Mouse (Mus musculus) MEL (cell line): ENCODE data around the gene Ntan1. TPM values are rescaled to one million over a fixed set of nuclear protein-coding genes. Genes with fewer than 3 reads are reported as not detected.
"Not testable (repeated sequence)": the region's sequence is repeated elsewhere in the genome, so short reads cannot be mapped to it uniquely, and the experiment has no call there.

Experiments used
- DNase-seq: peaks from one replicate; pipeline ENCODE4 v3.0.0; 2011; ENCODE audit warnings: low read depth, low spot score
- H3K27ac ChIP-seq: 2 replicates; pipeline ENCODE4 v1.5.1; 2012; ENCODE audit warnings: low read depth, mild to moderate bottlenecking, control low read depth, low read length, moderate library complexity; ENCODE audit not compliant: control insufficient read depth
- H3K27me3 ChIP-seq, 2 experiments: fragments of 150-350 bp in 1 of 2; sonication (generic) in 1 of 2; 2 replicates each; pipeline ENCODE4 v1.6.1; 2012; ENCODE audit warnings: low read length in 2 of 2, mild to moderate bottlenecking in 2 of 2, improper control_type of control experiment in 1 of 2, moderate library complexity in 1 of 2; ENCODE audit not compliant: insufficient read depth in 2 of 2, control insufficient read depth in 1 of 2
- H3K36me3 ChIP-seq, 2 experiments: 2 replicates each; pipeline ENCODE4 v1.6.1; 2012 to 2014; ENCODE audit warnings: low read length in 2 of 2, improper control_type of control experiment in 1 of 2, inconsistent platforms in 1 of 2, mild to moderate bottlenecking in 1 of 2; ENCODE audit not compliant: insufficient read depth in 2 of 2, control insufficient read depth in 1 of 2
- H3K4me1 ChIP-seq, 2 experiments: fragments of 150-350 bp in 1 of 2; sonication (generic) in 1 of 2; 2 replicates each; pipeline ENCODE4 v1.6.1; 2012; ENCODE audit warnings: low read length in 2 of 2, improper control_type of control experiment in 1 of 2, mild to moderate bottlenecking in 1 of 2; ENCODE audit not compliant: insufficient read depth in 2 of 2, control insufficient read depth in 1 of 2
- H3K4me3 ChIP-seq, 2 experiments: fragments of 150-350 bp in 1 of 2; sonication (generic) in 1 of 2; 2 replicates each; pipeline ENCODE4 v1.5.1; 2012; ENCODE audit warnings: low read depth in 2 of 2, low read length in 2 of 2, mild to moderate bottlenecking in 2 of 2, moderate library complexity in 2 of 2, control low read depth in 1 of 2, improper control_type of control experiment in 1 of 2; ENCODE audit not compliant: control insufficient read depth in 1 of 2, insufficient read depth in 1 of 2
- H3K79me2 ChIP-seq: 2 replicates; pipeline ENCODE4 v1.6.1; 2012; ENCODE audit warnings: mild to moderate bottlenecking, low read length, moderate library complexity; ENCODE audit not compliant: control insufficient read depth, poor library complexity, insufficient read depth
- H3K9ac ChIP-seq: 2 replicates; pipeline ENCODE4 v1.6.1; 2012; ENCODE audit warnings: low read depth, mild to moderate bottlenecking, control low read depth, low read length, moderate library complexity; ENCODE audit not compliant: control insufficient read depth, poor library complexity, severe bottlenecking
- H3K9me3 ChIP-seq: fragments of 150-350 bp; sonication (generic); replicated peaks from 2 replicates; pipeline ENCODE4 v1.6.1; 2012; ENCODE audit warnings: mild to moderate bottlenecking, low read length, improper control_type of control experiment, moderate library complexity; ENCODE audit not compliant: insufficient read depth
- BHLHE40 ChIP-seq: IDR thresholded peaks from 2 replicates; pipeline ENCODE4 v1.6.1; 2012; ENCODE audit warnings: low read depth, mild to moderate bottlenecking, inconsistent platforms, low read length, improper control_type of control experiment, borderline replicate concordance
- E2F4 ChIP-seq: IDR thresholded peaks from 2 replicates; pipeline ENCODE4 v1.6.1; 2011; ENCODE audit warnings: low read depth, low read length, improper control_type of control experiment, borderline replicate concordance
- ELF1 ChIP-seq: IDR thresholded peaks from 2 replicates; pipeline ENCODE4 v1.6.1; 2014; ENCODE audit warnings: low read depth, mild to moderate bottlenecking, inconsistent platforms, low read length, improper control_type of control experiment, moderate library complexity
- ETS1 ChIP-seq: IDR thresholded peaks from 2 replicates; pipeline ENCODE4 v1.6.1; 2012; ENCODE audit warnings: low read depth, mild to moderate bottlenecking, inconsistent platforms, low read length, improper control_type of control experiment, moderate library complexity
- HCFC1 ChIP-seq: IDR thresholded peaks from 2 replicates; pipeline ENCODE4 v1.6.1; 2012; ENCODE audit warnings: low read depth, mild to moderate bottlenecking, inconsistent platforms, low read length, improper control_type of control experiment, moderate library complexity
- JUND ChIP-seq: IDR thresholded peaks from 2 replicates; pipeline ENCODE4 v1.6.1; 2011; ENCODE audit warnings: low read depth, mild to moderate bottlenecking, improper control_type of control experiment, low read length
- MAFK ChIP-seq: IDR thresholded peaks from 2 replicates; pipeline ENCODE4 v1.6.1; 2011; ENCODE audit warnings: low read depth, mild to moderate bottlenecking, low read length, improper control_type of control experiment, borderline replicate concordance
- MEF2A ChIP-seq: IDR thresholded peaks from 2 replicates; pipeline ENCODE4 v1.6.1; 2014; ENCODE audit warnings: low read depth, mild to moderate bottlenecking, inconsistent platforms, low read length, improper control_type of control experiment; ENCODE audit not compliant: poor library complexity, insufficient replicate concordance, severe bottlenecking; ENCODE audit errors: extremely low read depth
- MXI1 ChIP-seq: IDR thresholded peaks from 2 replicates; pipeline ENCODE4 v1.6.1; 2011; ENCODE audit warnings: mild to moderate bottlenecking, low read depth, low read length, improper control_type of control experiment
- MYC ChIP-seq: IDR thresholded peaks from 2 replicates; pipeline ENCODE4 v1.6.1; 2011; ENCODE audit warnings: low read depth, mild to moderate bottlenecking, low read length, improper control_type of control experiment, moderate library complexity
- NRF1 ChIP-seq: IDR thresholded peaks from 2 replicates; pipeline ENCODE4 v1.6.1; 2014; ENCODE audit warnings: low read depth, mild to moderate bottlenecking, inconsistent platforms, low read length, improper control_type of control experiment, moderate library complexity; ENCODE audit not compliant: poor library complexity, insufficient read depth, severe bottlenecking
- POLR2A ChIP-seq, 2 experiments: IDR thresholded peaks; 2 replicates each; pipeline ENCODE4 v1.6.1; 2011 to 2012; ENCODE audit warnings: low read length in 2 of 2, mild to moderate bottlenecking in 2 of 2, control low read depth in 1 of 2, improper control_type of control experiment in 1 of 2, low read depth in 1 of 2, moderate library complexity in 1 of 2; ENCODE audit not compliant: control insufficient read depth in 1 of 2, insufficient read depth in 1 of 2, poor library complexity in 1 of 2
- RAD21 ChIP-seq: IDR thresholded peaks from 2 replicates; pipeline ENCODE4 v1.6.1; 2011; ENCODE audit warnings: mild to moderate bottlenecking, low read depth, low read length, improper control_type of control experiment
- RCOR1 ChIP-seq: IDR thresholded peaks from 2 replicates; pipeline ENCODE4 v1.6.1; 2012; ENCODE audit warnings: low read depth, mild to moderate bottlenecking, inconsistent platforms, low read length, improper control_type of control experiment
- SIN3A ChIP-seq: IDR thresholded peaks from 2 replicates; pipeline ENCODE4 v1.6.1; 2012; ENCODE audit warnings: low read length, improper control_type of control experiment, inconsistent platforms
- SMC3 ChIP-seq: IDR thresholded peaks from 2 replicates; pipeline ENCODE4 v1.6.1; 2011; ENCODE audit warnings: low read depth, low read length, improper control_type of control experiment
- TAL1 ChIP-seq: IDR thresholded peaks from 2 replicates; pipeline ENCODE4 v1.6.1; 2012; ENCODE audit warnings: mild to moderate bottlenecking, inconsistent platforms, low read length, moderate library complexity, mixed read lengths
- TBP ChIP-seq: IDR thresholded peaks from 2 replicates; pipeline ENCODE4 v1.8.0; 2011; ENCODE audit warnings: low read depth, low read length, improper control_type of control experiment
- TCF12 ChIP-seq: IDR thresholded peaks from 2 replicates; pipeline ENCODE4 v1.6.1; 2014; ENCODE audit warnings: low read depth, mild to moderate bottlenecking, inconsistent platforms, low read length, improper control_type of control experiment, moderate library complexity
- USF2 ChIP-seq, 2 experiments: IDR thresholded peaks; 2 replicates each; pipeline ENCODE4 v1.6.1; 2011 to 2012; ENCODE audit warnings: improper control_type of control experiment in 2 of 2, low read length in 2 of 2, borderline replicate concordance in 1 of 2, inconsistent platforms in 1 of 2, low read depth in 1 of 2, mild to moderate bottlenecking in 1 of 2; ENCODE audit not compliant: insufficient read depth in 1 of 2
- ZC3H11A ChIP-seq: IDR thresholded peaks from 2 replicates; pipeline ENCODE4 v1.6.1; 2012; ENCODE audit warnings: low read depth, mild to moderate bottlenecking, inconsistent platforms, low read length, improper control_type of control experiment
- ZMIZ1 ChIP-seq: IDR thresholded peaks from 2 replicates; pipeline ENCODE4 v1.6.1; 2012; ENCODE audit warnings: low read depth, mild to moderate bottlenecking, inconsistent platforms, low read length, improper control_type of control experiment, moderate library complexity
- ZNF384 ChIP-seq: IDR thresholded peaks from 2 replicates; pipeline ENCODE4 v1.6.1; 2012; ENCODE audit warnings: low read depth, mild to moderate bottlenecking, inconsistent platforms, low read length, improper control_type of control experiment
- polyA plus RNA-seq, 2 experiments: library from polyadenylated mRNA; stranded (reverse) in 1 of 2; unstranded in 1 of 2; fragments of >175 nt in 1 of 2; fragments of >200 nt in 1 of 2; gene quantifications; 2 replicates each; pipeline versions ENCODE4 v1.2.1 to v1.2.4; 2012; ENCODE audit warnings: low replicate concordance in 2 of 2, low read depth in 1 of 2; ENCODE audit not compliant: insufficient read length in 2 of 2, insufficient read depth in 1 of 2, missing spikeins in 1 of 2
- total RNA-seq: library from RNA; depleted of rRNA; stranded (reverse); fragments of 300-350 nt; gene quantifications from 2 replicates; pipeline ENCODE4 v1.2.3, GENCODE M21; 2012

Ntan1 gene
- total and polyA plus RNA-seq, 3 experiments, result 40.4 to 57.4 TPM; not detected in 1

- peaks cover 2 to 3% of the 10 kb centered on the region in 2 experiments; a peak in 1 of 4 replicates for H3K4me1 ChIP-seq
- DNase-seq, result no peak
- no peaks in the 10 kb centered on the region for H3K79me2 ChIP-seq
- TF ChIP-seq MAFK (no peak), RAD21 (no peak), MYC (no peak), POLR2A (IDR thresholded peaks at IDR 0.05; ENCODE audit: control insufficient read depth in 1 of 2, insufficient read depth in 1 of 2, low read depth in 1 of 2, low read length in 2 of 2, poor library complexity in 1 of 2) (no peak), MEF2A (no peak), TCF12 (no peak), ZMIZ1 (no peak), SMC3 (no peak), ETS1 (no peak), USF2 (IDR thresholded peaks at IDR 0.05; ENCODE audit: borderline replicate concordance in 1 of 2, insufficient read depth in 1 of 2, low read depth in 1 of 2, low read length in 2 of 2) (no peak), ELF1 (no peak), TAL1 (no peak), HCFC1 (no peak)
- no peaks in the 10 kb centered on the region for H3K9me3 ChIP-seq
- H3K4me3 ChIP-seq, result no peak overlapping the region
- no peak overlapping the region for H3K27ac ChIP-seq
- H3K27me3 ChIP-seq, result no peaks in the 10 kb centered on the region
- no peak overlapping the region for H3K9ac ChIP-seq
- H3K36me3 ChIP-seq, result peaks cover 6 to 7% of the 10 kb centered on the region in 2 experiments
Observed at GRCm38 (mm10) chr16:13866616-13867015, 48.0 kb downstream of the Ntan1 start.

DNA sequence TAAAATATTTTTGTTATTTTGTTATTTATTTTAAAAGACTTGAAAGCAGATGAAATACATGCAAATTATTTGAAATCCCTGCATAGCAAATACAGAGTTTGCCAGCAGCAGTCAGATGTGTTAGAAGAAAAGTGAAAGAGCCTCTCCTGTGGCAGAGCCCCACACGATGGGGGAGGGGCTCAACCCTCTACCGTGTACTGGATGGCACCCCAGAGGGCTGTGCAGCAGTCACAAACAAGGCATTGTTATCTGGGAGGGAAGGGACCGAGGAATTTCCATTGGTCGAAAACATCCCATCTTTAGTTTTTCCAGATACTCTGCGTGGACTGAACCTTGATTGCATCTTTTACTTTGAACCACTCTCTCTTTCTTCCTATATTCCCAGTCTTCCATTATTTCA is 48.8 kb downstream of the Ntan1 start:
- H3K4me1 ChIP-seq, H3K27me3 ChIP-seq, H3K9me3 ChIP-seq, H3K27ac ChIP-seq, H3K4me3 ChIP-seq, H3K36me3 ChIP-seq, H3K9ac ChIP-seq, DNase-seq, H3K79me2 ChIP-seq: not testable (repeated sequence)

- Histone ChIP-seq H3K4me1 (peaks cover 2 to 3% of the 10 kb centered on the region in 2 experiments; a peak in 1 of 4 replicates), H3K9ac (no peak overlapping the region), H3K27me3 (no peaks in the 10 kb centered on the region), H3K27ac (no peak overlapping the region), H3K36me3 (peaks cover 6 to 7% of the 10 kb centered on the region in 2 experiments), H3K79me2 (no peaks in the 10 kb centered on the region), H3K9me3 (no peaks in the 10 kb centered on the region), H3K4me3 (no peak overlapping the region)
- no peak for DNase-seq
- no peak for TF ChIP-seq E2F4
- TF ChIP-seq MYC, result no peak
- TF ChIP-seq ZNF384, result no peak
- no peak for TF ChIP-seq NRF1
- no peak for TF ChIP-seq ELF1
- no peak for TF ChIP-seq POLR2A (IDR thresholded peaks at IDR 0.05; ENCODE audit: control insufficient read depth in 1 of 2, insufficient read depth in 1 of 2, low read depth in 1 of 2, low read length in 2 of 2, poor library complexity in 1 of 2)
- TF ChIP-seq MEF2A, result no peak
- TF ChIP-seq TBP, result no peak
- TF ChIP-seq BHLHE40, result no peak
- TF ChIP-seq MAFK, result no peak
- TF ChIP-seq USF2 (IDR thresholded peaks at IDR 0.05; ENCODE audit: borderline replicate concordance in 1 of 2, insufficient read depth in 1 of 2, low read depth in 1 of 2, low read length in 2 of 2), result no peak
- no peak for TF ChIP-seq MXI1
- TF ChIP-seq SIN3A, result no peak
- TF ChIP-seq TAL1, result no peak
- TF ChIP-seq JUND, result no peak
- no peak for TF ChIP-seq ZC3H11A
- no peak for TF ChIP-seq HCFC1
- TF ChIP-seq RCOR1, result no peak
Observed at GRCm38 (mm10) chr16:13867910-13868514, 49.4 kb downstream of the Ntan1 start.
